Mouse (Mus musculus) layer of hippocampus, postnatal 25 days (tissue): ENCODE results near the gene Gm21170. TPM values are rescaled to one million over a fixed set of nuclear protein-coding genes. Genes with fewer than 3 reads are reported as not detected.
"Not testable (repeated sequence)": the region's sequence is repeated elsewhere in the genome, so short reads cannot be mapped to it uniquely, and the experiment has no call there.

ENCODE experiments used
- DNase-seq, 2 experiments: peaks; one replicate each; pipeline ENCODE4 v3.0.0; 2022; ENCODE audit warnings: mixed read lengths in 2 of 2, low spot score in 1 of 2; ENCODE audit errors: extremely low spot score in 1 of 2
- total RNA-seq, 2 experiments: library from RNA; stranded (reverse); gene quantifications; 2 replicates each; pipeline ENCODE4 v1.2.3; 2021

The Gm21170 gene
- not detected for total RNA-seq

DNA sequence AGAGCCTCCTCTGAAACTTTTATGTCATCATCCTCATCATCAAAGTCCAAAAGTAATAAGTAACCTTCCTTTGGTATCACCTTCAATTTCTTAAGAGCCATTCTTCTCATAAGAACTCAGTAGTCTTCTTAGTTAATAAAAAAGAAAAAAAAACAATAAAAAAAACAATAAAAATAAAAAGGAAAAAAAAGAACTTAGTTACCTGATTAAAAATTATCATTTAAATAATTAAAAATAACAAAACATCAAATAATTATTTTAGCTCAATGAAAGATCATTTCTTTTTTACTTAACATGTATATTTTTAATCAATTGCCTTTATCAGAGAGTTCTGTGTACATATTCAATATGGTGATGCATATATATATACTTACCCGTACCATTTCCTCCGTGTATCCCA is at the start of gene Gm21170:
Gene Gm21170 (minus strand): TSS at position 101 of the 400 bp plus-strand sequence.
- DNase-seq, result not testable (repeated sequence)

Other genes starting within 250 kb of the Gm21170 start
- not detected for gene Gm21256, start 240.1 kb downstream of the Gm21170 start, total RNA-seq